Mouse (Mus musculus): ENCODE results near the gene Pwp2. TPM values are rescaled to one million over a fixed set of nuclear protein-coding genes. Genes with fewer than 3 reads are reported as not detected.
"Not testable (repeated sequence)": the region's sequence is repeated elsewhere in the genome, so short reads cannot be mapped to it uniquely, and the experiment has no call there.

Gene Pwp2
- total RNA-seq, 2 experiments from 2014 or later = 8.2 to 8.8 TPM

GRCm38 (mm10) chr10:78125061-78125460 is 59.9 kb downstream of the Pwp2 start:
- DNase-seq; intact Hi-C loops (cut with DNase I; ENCODE audit: low total_unique reads): not testable (repeated sequence)

- DNase-seq; intact Hi-C loops (cut with DNase I; ENCODE audit: low total_unique reads): not testable (repeated sequence)
Measured at GRCm38 (mm10) chr10:78124137-78124536, 60.8 kb downstream of the Pwp2 start.

Other genes starting within 250 kb of the Pwp2 start
- under 1 TPM; 0.04 to 0.33 TPM for gene Trpm2, start 214.6 kb downstream of the Pwp2 start, total RNA-seq (2021)
- 1 to 10 TPM; 3.7 to 4.6 TPM for gene 1810043G02Rik, start 206.6 kb downstream of the Pwp2 start, total RNA-seq (2021)
- 1 to 10 TPM; 9.0 to 9.3 TPM for gene Pfkl, start 175.1 kb downstream of the Pwp2 start, total RNA-seq (2021)
- gene Dnmt3l, start 143.2 kb downstream of the Pwp2 start, total RNA-seq (2021) = not detected
- not detected for gene Aire, start 141.5 kb downstream of the Pwp2 start, total RNA-seq (2021)
- 1 to 10 TPM; 1.6 to 2.0 TPM for gene Icosl, start 115.8 kb downstream of the Pwp2 start, total RNA-seq (2021)
- gene D10Jhu81e, start 15.4 kb downstream of the Pwp2 start, total RNA-seq (2021) = 100 to 1,000 TPM; 146 to 175 TPM
- gene Trappc10, start 59.5 kb upstream of the Pwp2 start, total RNA-seq (2021) = 10 to 100 TPM; 30.3 to 31.7 TPM
- gene Agpat3, start 167.3 kb upstream of the Pwp2 start, total RNA-seq (2021) = 100 to 1,000 TPM; 160 to 164 TPM
- gene Rrp1, start 227.9 kb upstream of the Pwp2 start, total RNA-seq (2021) = 10 to 100 TPM; 70.5 to 73.9 TPM
- 10 to 100 TPM; 18.5 to 21.2 TPM for gene Cstb, start 240.5 kb upstream of the Pwp2 start, total RNA-seq (2021)